Mouse (Mus musculus): ENCODE measurements at regions not wholly inside any gene's neighbourhood (a gene's known extent, or its start where the extent isn't known, plus 50 kb on each side); places are given as distances from the start of the nearest gene placed in this dataset.

- no peaks in the 10 kb centered on the region for H3K27me3 ChIP-seq (ENCODE audit: control insufficient read depth, insufficient read depth, low read length)
- DNase-seq (ENCODE audit: low spot score) (no peak), ATAC-seq (ENCODE audit: low FRiP score, low read depth) (no peak)
- H3K4me1 ChIP-seq (ENCODE audit: control insufficient read depth, insufficient read depth, low read length), result peaks cover 11% of the 10 kb centered on the region; the same call in 1 of the 2 replicates
- TF ChIP-seq POLR2A (IDR thresholded peaks at IDR 0.05; ENCODE audit: borderline replicate concordance, extremely low read depth, insufficient read depth, insufficient read length), result no peak
- H3K4me3 ChIP-seq (replicated peaks; ENCODE audit: low read length), result no peak overlapping the region
- H3K9me3 ChIP-seq (ENCODE audit: control insufficient read depth, low read length), result no peaks in the 10 kb centered on the region
- no peaks in the 10 kb centered on the region for H3K36me3 ChIP-seq (ENCODE audit: control insufficient read depth, insufficient read depth, low read length)
- H3K27ac ChIP-seq (replicated peaks; ENCODE audit: low read depth, low read length), result no peak overlapping the region
- WGBS, result 88% methylated on average over 3 of the region's 3 CpGs
- H3K4me2 ChIP-seq (replicated peaks; ENCODE audit: low read depth, low read length, severe bottlenecking), result no peak overlapping the region
- H3K9ac ChIP-seq (ENCODE audit: low read depth, low read length, severe bottlenecking), result no peak overlapping the region
These were observed 96.7 kb downstream of the Kcnrg start for GRCm38 (mm10) chr14:61703916-61704315.

DNA sequence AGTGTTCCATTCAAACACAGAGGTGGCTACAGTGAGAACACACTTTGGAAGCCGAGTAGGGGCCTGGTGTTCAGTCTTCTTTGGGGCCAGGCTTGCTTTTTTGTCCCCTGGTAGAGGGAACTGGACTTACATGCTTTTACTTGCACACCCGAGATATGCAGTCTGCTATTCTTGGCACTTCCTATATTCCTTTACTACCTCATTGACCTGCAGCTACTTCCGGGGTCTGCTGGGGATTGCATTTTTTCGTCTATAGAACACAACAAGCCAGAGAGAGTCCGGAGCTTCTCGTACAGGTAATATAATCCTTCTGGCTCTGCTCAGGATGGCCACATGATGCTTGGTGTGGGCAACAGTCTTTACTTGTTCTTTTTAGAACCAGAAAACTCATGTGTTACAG, 99.7 kb downstream of the Kcnrg start:
- Histone ChIP-seq H3K4me3 (replicated peaks; ENCODE audit: low read length) (no peak overlapping the region), H3K27ac (replicated peaks; ENCODE audit: low read depth, low read length) (no peak overlapping the region), H3K36me3 (ENCODE audit: control insufficient read depth, insufficient read depth, low read length) (no peaks in the 10 kb centered on the region), H3K9ac (ENCODE audit: low read depth, low read length, severe bottlenecking) (no peak overlapping the region), H3K4me2 (replicated peaks; ENCODE audit: low read depth, low read length, severe bottlenecking) (no peak overlapping the region), H3K27me3 (ENCODE audit: control insufficient read depth, insufficient read depth, low read length) (no peaks in the 10 kb centered on the region), H3K9me3 (ENCODE audit: control insufficient read depth, low read length) (no peaks in the 10 kb centered on the region), H3K4me1 (ENCODE audit: control insufficient read depth, insufficient read depth, low read length) (peaks cover 20% of the 10 kb centered on the region)
- ATAC-seq (ENCODE audit: low FRiP score, low read depth) (no peak), DNase-seq (ENCODE audit: low spot score) (no peak)
- WGBS, result 62% methylated on average over 6 of the region's 6 CpGs
- no peak for TF ChIP-seq POLR2A (IDR thresholded peaks at IDR 0.05; ENCODE audit: borderline replicate concordance, extremely low read depth, insufficient read depth, insufficient read length)

DNA sequence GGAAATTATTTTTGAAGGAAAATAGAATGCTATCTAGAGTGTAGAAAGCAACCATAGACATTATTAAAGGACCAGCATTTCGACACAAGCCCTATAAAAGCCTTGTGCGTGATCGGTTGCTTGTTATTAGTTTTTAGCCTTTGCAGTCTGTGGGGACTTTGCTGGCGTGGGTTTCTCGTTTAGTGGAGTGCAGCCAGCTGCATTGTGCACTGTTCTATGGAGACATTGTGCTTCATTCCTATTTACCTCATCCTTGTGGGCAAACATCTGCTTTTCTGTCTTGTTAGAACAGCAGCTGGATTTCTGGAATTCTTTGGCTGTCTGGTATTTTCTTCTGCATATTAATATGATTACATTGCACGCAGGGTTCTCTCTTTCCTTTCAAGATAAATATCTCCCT, 101.1 kb downstream of the Kcnrg start:
- peak overlapping the region; percentile 43; the same call in 1 of the 2 replicates for H3K27ac ChIP-seq (replicated peaks; ENCODE audit: low read depth, low read length)
- peak; percentile 15; the same call in 1 of the 2 replicates for ATAC-seq (ENCODE audit: low FRiP score, low read depth)
- no peaks in the 10 kb centered on the region for H3K27me3 ChIP-seq (ENCODE audit: control insufficient read depth, insufficient read depth, low read length)
- DNase-seq (ENCODE audit: low spot score), result peak; percentile 70
- TF ChIP-seq POLR2A (IDR thresholded peaks at IDR 0.05; ENCODE audit: borderline replicate concordance, extremely low read depth, insufficient read depth, insufficient read length), result no peak
- H3K9ac ChIP-seq (ENCODE audit: low read depth, low read length, severe bottlenecking), result no peak overlapping the region
- H3K4me3 ChIP-seq (replicated peaks; ENCODE audit: low read length), result no peak overlapping the region
- H3K4me1 ChIP-seq (ENCODE audit: control insufficient read depth, insufficient read depth, low read length), result peaks cover 20% of the 10 kb centered on the region
- H3K4me2 ChIP-seq (replicated peaks; ENCODE audit: low read depth, low read length, severe bottlenecking), result no peak overlapping the region
- WGBS, result 17% methylated on average over 6 of the region's 6 CpGs
- H3K9me3 ChIP-seq (ENCODE audit: control insufficient read depth, low read length), result no peaks in the 10 kb centered on the region
- H3K36me3 ChIP-seq (ENCODE audit: control insufficient read depth, insufficient read depth, low read length), result no peaks in the 10 kb centered on the region

DNA sequence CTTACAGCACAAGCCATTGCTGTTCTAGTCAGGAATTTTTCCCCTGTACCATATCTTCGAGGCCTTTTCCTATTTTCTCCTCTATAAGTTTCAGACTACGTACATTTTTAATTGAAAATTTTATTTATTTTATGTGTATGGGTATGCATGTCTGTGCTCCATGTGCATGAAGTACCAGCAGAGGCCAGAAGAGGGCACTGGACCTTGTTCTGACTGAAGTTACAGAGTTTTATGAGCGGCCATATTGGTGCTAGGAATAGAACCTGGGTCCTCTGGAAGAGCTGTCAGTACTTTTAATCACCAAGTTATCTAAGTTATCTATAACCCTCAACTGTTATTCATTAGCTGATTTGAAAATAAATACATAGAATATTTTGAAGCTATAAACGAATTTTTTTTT, 108.5 kb downstream of the Kcnrg start:
- H3K36me3 ChIP-seq (ENCODE audit: control insufficient read depth, insufficient read depth, low read length), result no peaks in the 10 kb centered on the region
- H3K4me2 ChIP-seq (replicated peaks; ENCODE audit: low read depth, low read length, severe bottlenecking), result no peak overlapping the region
- peaks cover 9% of the 10 kb centered on the region for H3K4me1 ChIP-seq (ENCODE audit: control insufficient read depth, insufficient read depth, low read length)
- TF ChIP-seq POLR2A (IDR thresholded peaks at IDR 0.05; ENCODE audit: borderline replicate concordance, extremely low read depth, insufficient read depth, insufficient read length), result no peak
- DNase-seq (ENCODE audit: low spot score), result no peak
- H3K27me3 ChIP-seq (ENCODE audit: control insufficient read depth, insufficient read depth, low read length), result no peaks in the 10 kb centered on the region
- ATAC-seq (ENCODE audit: low FRiP score, low read depth), result no peak
- peaks cover 8% of the 10 kb centered on the region; the same call in 1 of the 2 replicates for H3K9me3 ChIP-seq (ENCODE audit: control insufficient read depth, low read length)
- no peak overlapping the region for H3K9ac ChIP-seq (ENCODE audit: low read depth, low read length, severe bottlenecking)
- no peak overlapping the region for H3K4me3 ChIP-seq (replicated peaks; ENCODE audit: low read length)
- WGBS, result 94% methylated on average over 4 of the region's 4 CpGs
- no peak overlapping the region for H3K27ac ChIP-seq (replicated peaks; ENCODE audit: low read depth, low read length)

- no peak overlapping the region for H3K9ac ChIP-seq (ENCODE audit: low read depth, low read length, severe bottlenecking)
- no peak overlapping the region for H3K4me3 ChIP-seq (replicated peaks; ENCODE audit: low read length)
- H3K27ac ChIP-seq (replicated peaks; ENCODE audit: low read depth, low read length), result no peak overlapping the region
- H3K36me3 ChIP-seq (ENCODE audit: control insufficient read depth, insufficient read depth, low read length), result no peaks in the 10 kb centered on the region
- WGBS, result 41% methylated on average over 4 of the region's 4 CpGs
- H3K9me3 ChIP-seq (ENCODE audit: control insufficient read depth, low read length), result peaks cover 8% of the 10 kb centered on the region; the same call in 1 of the 2 replicates
- no peak for DNase-seq (ENCODE audit: low spot score)
- H3K27me3 ChIP-seq (ENCODE audit: control insufficient read depth, insufficient read depth, low read length), result no peaks in the 10 kb centered on the region
- H3K4me2 ChIP-seq (replicated peaks; ENCODE audit: low read depth, low read length, severe bottlenecking), result no peak overlapping the region
- no peak for ATAC-seq (ENCODE audit: low FRiP score, low read depth)
- TF ChIP-seq POLR2A (IDR thresholded peaks at IDR 0.05; ENCODE audit: borderline replicate concordance, extremely low read depth, insufficient read depth, insufficient read length), result no peak
- peaks cover 6% of the 10 kb centered on the region; the same call in 1 of the 2 replicates for H3K4me1 ChIP-seq (ENCODE audit: control insufficient read depth, insufficient read depth, low read length)
These were observed 111.3 kb downstream of the Kcnrg start for GRCm38 (mm10) chr14:61718392-61719124.
